Mouse (Mus musculus): Measurements from ENCODE around the gene 1700001F09Rik.
A peak's percentile ranks its signal among the peaks of the same experiment; 100 is the strongest.
"Not testable (repeated sequence)": the region's sequence is repeated elsewhere in the genome, so short reads cannot be mapped to it uniquely, and the experiment has no call there.

Gene 1700001F09Rik

GRCm38 (mm10) chr14:43347711-43348110, at the start of gene 1700001F09Rik:
TSS of gene 1700001F09Rik (minus strand) at chr14:43347811.
- not testable (repeated sequence) for DNase-seq (ENCODE audit: low spot score)

- DNase-seq (ENCODE audit: low spot score), result not testable (repeated sequence)
These were observed 14.1 kb upstream of the 1700001F09Rik start for GRCm38 (mm10) chr14:43361713-43362112.

- DNase-seq (ENCODE audit: low spot score), result peak; percentile 2
These were observed 11.6 kb upstream of the 1700001F09Rik start for GRCm38 (mm10) chr14:43359246-43359645.

GRCm38 (mm10) chr14:43357496-43357895, 9.9 kb upstream of the 1700001F09Rik start:
- DNase-seq (ENCODE audit: low spot score), result not testable (repeated sequence)

GRCm38 (mm10) chr14:43352944-43353343, 5.3 kb upstream of the 1700001F09Rik start:
- DNase-seq (ENCODE audit: low spot score), result not testable (repeated sequence)

DNA sequence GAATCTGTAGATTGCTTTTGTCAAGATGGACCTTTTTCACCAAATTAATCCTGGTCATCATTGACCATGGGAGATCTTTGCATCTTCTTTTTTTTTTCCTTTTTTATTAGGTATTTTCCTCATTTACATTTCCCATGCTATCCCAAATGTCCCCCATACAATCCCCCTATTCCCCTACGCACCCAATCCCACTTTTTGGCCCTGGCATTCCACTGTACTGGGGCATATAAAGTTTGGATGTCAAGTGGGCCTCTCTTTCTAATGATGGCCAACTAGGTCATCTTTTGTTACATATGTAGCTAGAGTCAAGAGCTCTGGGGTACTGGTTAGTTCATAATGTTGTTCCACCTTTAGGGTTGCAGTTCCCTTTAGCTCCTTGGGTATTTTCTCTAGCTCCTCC, 10.0 kb downstream of the 1700001F09Rik start:
- DNase-seq (ENCODE audit: low spot score), result not testable (repeated sequence)

DNA sequence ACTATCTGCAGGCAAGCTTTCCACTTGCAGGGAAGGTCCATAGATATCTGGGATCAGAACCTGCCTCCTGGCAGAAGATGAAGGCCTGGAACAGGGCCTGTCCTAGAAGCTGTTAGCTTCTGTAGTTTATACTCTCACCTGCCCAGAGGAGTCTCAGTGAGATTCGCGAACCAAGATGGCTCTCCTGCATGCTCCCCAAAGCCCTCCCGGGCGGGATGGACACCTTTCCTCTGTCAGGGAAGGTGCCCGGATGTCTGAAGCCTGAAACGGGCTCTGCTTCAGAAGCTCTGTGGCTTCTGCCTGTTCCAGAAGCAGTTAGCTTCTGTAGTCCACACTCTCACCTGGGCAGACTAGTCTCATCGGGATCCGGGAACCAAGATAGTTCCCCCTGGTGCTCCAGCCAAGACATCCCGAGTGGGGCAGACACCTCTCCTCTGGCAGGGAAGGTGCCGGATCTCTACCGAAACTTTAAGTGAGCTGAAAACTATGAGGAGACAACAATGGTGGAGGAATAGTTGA, 16.2 kb downstream of the 1700001F09Rik start:
- not testable (repeated sequence) for DNase-seq (ENCODE audit: low spot score)

DNA sequence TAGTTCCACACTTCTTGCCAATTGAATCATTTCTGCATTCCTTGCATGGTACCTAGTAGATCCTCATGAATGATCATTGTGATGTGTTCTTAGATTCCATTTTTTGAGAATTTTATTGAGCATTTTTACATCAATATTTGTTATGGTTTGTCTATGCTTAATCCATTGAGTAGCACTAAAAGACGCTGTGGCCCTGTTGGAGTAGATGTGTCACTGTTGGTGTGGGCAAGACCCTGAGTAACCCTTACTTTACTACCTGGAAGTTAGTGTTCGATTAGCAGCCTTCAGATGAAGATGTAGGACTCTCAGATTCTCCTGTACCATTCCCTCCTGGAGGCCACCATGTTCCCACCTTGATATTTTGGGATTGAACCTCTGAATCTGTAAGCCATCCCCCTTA, 19.0 kb downstream of the 1700001F09Rik start:
- DNase-seq (ENCODE audit: low spot score), result not testable (repeated sequence)

DNA sequence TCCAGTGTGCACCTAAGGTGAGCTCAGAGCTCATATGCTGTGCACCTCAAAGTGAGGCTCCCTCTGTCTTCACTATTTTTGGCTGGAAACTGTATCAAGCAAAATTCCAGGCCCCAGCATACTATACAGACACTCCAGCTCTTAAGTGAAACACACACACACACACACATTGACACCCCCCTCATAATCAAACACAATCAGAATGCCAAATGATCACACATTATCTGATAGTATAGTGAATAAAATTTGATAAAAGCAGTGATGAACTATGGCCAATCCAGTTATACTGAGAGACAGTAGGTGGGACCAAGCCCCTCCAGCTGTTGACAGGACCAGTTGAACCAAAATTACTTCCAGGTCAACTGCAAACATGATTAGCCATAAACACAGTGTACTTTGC, 28.1 kb downstream of the 1700001F09Rik start:
- not testable (repeated sequence) for DNase-seq (ENCODE audit: low spot score)

DNA sequence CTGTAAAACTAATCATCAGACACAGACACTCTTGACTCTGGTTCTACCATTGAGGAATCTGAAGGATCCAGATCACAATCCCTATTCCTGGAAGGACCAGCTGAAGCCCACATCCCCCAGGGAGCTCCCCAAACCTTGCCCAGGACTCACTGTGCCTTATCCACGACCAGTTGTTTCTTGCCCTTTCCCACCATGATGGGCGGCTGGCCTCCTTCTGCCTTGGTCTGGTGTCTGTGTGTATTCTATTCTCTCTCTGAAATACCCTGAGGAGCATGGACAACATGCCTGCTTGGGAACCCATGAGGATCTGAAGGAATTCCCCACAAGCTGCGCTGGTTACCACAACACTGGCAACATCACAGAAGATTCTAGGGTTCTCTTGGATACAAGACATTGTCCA, 54.1 kb downstream of the 1700001F09Rik start, which contains the start of gene Gm8127:
Gm8127 (minus strand) TSS at position 330 of the 400 bp plus-strand sequence.
- not testable (repeated sequence) for DNase-seq (ENCODE audit: low spot score)

Data from lung, postnatal 25 days (tissue).